Mouse (Mus musculus): Measurements from ENCODE around the gene Ahcy.
"Not testable (repeated sequence)": the region's sequence is repeated elsewhere in the genome, so short reads cannot be mapped to it uniquely, and the experiment has no call there.

Gene Ahcy

DNA sequence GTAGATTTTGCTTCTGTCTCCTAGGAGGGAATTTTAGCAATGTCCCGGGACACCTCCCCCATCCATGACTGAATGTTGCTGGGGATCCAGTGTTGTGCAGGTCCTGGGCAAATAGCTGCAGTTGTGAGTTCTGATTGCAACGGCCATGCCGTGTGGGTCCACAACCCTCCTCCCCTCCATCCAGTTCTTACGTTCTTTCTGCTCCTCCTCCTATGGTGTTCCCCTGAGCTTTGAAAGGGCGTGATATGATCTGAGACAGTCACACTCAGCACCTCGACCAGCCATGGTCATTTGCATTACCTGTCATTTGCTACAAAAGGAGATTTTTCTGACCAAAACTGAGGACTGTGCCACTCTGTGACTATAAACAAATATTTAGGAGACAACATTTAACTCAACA lies 1.4 kb upstream of the Ahcy start:
- ATAC-seq (ENCODE audit: insufficient number of reproducible peaks, low FRiP score, low TSS enrichment), result no peak

GRCm38 (mm10) chr2:155074766-155075330 lies 551 bp upstream of the Ahcy start:
- no peak for ATAC-seq (ENCODE audit: insufficient number of reproducible peaks, low FRiP score, low TSS enrichment)

- no peak for ATAC-seq (ENCODE audit: insufficient number of reproducible peaks, low FRiP score, low TSS enrichment)
Observed at GRCm38 (mm10) chr2:155073347-155073746, 950 bp downstream of the Ahcy start.

DNA sequence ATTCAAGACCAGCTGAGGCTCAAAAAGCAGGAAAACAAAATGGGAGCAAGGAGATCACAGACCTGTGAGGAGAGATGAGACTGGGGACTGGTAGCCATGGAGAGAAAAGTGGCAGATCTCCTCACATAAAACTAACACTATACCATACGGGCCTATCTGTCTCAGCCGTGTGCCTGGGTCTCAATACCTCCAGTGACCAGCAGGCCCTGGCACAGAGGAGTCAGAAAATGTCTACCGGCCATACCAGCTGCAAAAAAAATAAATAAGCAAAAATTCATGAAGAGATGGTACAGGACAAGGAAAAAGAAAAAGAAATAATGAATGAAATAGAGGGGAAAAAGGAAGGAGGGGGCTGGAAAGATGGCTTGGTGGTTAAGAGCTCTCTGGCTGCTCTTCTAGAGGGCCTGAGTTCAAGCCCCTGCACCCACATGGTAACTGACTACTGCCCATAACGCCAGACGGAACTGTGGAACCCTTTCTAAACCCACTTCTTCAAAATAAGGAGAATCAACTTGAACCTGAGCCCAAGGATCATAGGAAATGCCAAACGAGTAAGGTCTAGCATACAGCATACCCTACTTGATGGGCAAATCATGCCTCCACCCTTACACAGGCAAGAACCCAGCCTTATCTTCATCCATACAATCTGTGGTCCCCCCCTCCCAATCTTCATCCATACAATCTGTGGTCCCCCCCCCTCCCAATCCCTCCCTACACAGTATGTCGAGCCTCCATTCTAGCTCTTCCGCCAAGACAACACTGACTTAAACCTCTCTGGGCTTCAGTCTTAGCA lies 1.7 kb downstream of the Ahcy start:
- no peak for ATAC-seq (ENCODE audit: insufficient number of reproducible peaks, low FRiP score, low TSS enrichment)

DNA sequence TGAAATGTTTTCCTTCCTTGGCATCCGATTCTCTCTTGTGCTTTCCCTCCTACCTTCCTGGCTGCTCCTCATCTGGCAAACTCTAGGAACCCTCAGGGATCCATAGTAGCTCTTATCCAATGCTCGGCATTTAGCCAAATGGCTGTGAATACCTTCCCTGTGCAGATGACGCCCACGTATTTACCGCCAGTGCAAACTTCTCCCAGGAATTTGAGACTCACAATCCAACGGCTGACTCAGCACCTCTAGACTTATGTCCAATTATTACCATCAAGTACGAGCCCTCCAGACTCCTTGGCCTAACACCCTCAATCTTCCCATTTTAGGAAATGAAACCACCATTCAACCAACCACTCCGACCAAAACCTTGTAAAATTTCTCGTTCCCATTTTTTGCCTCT lies 3.3 kb downstream of the Ahcy start:
- no peak for ATAC-seq (ENCODE audit: insufficient number of reproducible peaks, low FRiP score, low TSS enrichment)

DNA sequence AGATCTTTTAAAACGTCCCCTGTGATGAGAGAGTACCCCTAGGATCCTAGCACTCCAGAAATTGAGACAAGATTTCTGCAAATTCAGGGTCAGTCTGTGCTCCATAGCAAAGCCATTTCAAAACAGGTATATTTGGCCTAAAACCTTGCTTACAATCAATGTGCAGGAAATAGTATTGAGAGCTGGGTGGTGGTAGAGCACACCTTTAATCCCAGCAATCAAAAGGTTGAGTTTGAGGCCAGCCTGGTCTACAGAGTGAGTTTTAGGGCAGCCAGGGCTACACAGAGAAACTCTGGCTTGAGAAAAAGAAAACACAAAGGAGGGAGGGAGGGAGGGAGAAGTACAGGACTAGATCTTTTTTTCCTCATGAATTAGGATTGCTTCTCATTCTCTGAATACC lies 16.9 kb downstream of the Ahcy start:
- no peak for ATAC-seq (ENCODE audit: insufficient number of reproducible peaks, low FRiP score, low TSS enrichment)

GRCm38 (mm10) chr2:155056076-155056578 lies 18.2 kb downstream of the Ahcy start:
- no peak for ATAC-seq (ENCODE audit: insufficient number of reproducible peaks, low FRiP score, low TSS enrichment)

GRCm38 (mm10) chr2:155054672-155055071 lies 19.6 kb downstream of the Ahcy start:
- ATAC-seq (ENCODE audit: insufficient number of reproducible peaks, low FRiP score, low TSS enrichment), result no peak

- ATAC-seq (ENCODE audit: insufficient number of reproducible peaks, low FRiP score, low TSS enrichment), result not testable (repeated sequence)
Observed at GRCm38 (mm10) chr2:155053512-155053911, 20.8 kb downstream of the Ahcy start.

DNA sequence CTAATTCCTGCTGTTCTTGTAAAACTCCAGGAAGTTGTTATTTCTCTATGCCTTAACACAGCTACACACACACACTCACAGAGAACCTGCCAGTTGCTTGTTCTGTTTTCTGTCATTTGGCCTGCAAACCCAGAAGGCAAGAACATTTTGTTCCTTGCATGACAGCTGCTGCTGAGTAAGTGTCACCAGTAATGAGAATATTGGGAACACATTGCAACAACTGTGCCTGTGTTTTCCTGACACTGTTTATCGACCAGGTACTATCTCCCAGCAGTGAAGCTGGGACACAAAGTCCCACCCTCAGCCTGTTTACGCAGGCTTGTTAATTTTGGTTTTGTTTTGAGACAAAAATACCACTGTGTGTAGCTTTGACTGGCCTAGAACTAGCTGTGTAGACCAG lies 21.6 kb downstream of the Ahcy start:
- no peak for ATAC-seq (ENCODE audit: insufficient number of reproducible peaks, low FRiP score, low TSS enrichment)

DNA sequence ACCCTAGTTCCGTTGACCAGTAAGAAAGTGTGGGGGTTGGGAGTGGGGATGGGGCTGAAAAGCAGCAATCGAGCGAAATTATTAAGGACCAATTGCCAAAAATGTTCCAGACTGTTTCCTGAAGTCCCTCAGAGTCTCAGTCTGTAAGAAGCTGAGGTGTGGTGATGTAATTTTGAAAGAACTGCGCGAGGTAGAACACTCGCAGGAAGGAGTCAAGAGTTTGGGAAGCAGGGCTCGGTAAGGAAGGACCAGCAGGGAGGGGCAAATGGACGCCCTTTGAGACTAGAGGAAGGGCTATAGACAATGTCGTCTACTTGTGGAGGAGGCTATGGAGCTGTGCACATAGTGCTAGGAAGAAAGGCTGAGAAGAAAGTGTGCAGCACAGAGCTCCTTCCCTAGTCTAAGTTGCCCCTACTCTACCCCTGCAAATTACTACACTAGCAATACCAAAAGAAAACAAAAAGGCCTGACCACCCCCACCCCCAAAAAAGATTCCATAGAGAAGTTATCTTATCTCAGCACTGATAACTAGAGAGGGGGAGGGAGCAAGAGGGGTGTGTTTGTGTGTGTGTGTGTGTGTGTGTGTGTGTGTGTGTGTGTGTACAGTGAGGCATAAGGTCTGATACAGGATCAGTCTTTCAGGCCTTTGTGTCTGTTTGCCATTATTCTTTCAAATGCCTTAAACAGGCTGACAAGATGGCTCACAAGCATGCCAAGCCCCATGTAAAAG lies 22.5 kb downstream of the Ahcy start:
- ATAC-seq (ENCODE audit: insufficient number of reproducible peaks, low FRiP score, low TSS enrichment), result no peak

DNA sequence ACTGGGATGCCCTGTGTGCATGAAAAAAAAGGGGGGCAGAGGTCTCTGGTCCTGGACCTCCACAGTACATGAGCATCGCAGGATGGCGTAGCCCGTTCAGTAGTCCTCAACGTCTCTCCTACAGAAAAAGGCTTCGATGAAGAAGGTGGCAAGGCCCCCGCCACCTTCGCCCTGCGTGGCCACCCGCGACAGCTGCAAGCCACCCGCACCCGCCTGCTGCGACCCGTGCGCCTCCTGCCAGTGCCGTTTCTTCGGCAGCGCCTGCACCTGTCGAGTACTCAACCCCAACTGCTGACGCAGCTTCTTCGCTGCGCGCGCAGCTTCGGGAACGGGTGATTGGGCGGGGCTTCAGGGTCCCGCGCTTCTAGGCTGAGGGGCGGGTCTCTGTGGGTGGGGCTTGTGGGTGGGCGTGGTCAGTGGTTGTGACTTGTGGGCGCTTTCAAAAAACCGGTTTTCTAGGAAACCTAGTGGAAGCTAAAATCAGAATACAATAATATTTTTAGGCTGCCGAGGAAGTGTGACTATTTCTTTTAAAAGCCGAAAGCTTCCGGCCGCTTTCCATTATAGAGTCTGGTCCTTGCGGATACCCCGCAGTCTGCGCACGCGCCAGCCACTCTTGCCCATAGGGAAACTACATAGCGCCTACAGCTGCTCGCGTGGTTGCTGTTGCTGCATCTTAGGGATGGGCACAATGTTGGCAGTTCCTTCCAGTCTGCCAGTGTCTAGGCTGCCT lies 23.6 kb downstream of the Ahcy start:
- peak; percentile 90 for ATAC-seq (ENCODE audit: insufficient number of reproducible peaks, low FRiP score, low TSS enrichment)

DNA sequence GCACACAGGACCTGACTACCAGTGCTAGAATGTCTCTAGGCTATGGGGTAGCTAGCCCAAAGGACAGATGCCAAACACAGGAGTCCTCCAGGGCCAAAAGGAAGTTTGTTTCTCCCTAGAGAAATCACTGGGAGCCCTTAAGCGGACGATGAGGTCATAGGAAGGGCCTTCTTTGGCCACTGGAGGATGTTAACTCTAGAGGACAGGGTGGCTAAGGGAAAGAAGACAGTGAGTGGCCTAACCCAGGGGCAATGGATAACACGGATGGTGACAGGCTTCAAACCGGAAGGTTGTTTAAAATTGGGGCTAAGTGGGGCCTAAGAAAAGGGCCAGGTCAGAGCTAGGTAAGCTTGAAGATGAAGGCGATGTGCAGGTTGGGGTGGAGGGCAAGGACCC lies 24.2 kb downstream of the Ahcy start:
- no peak; the same call in 1 of the 2 replicates for ATAC-seq (ENCODE audit: insufficient number of reproducible peaks, low FRiP score, low TSS enrichment)

DNA sequence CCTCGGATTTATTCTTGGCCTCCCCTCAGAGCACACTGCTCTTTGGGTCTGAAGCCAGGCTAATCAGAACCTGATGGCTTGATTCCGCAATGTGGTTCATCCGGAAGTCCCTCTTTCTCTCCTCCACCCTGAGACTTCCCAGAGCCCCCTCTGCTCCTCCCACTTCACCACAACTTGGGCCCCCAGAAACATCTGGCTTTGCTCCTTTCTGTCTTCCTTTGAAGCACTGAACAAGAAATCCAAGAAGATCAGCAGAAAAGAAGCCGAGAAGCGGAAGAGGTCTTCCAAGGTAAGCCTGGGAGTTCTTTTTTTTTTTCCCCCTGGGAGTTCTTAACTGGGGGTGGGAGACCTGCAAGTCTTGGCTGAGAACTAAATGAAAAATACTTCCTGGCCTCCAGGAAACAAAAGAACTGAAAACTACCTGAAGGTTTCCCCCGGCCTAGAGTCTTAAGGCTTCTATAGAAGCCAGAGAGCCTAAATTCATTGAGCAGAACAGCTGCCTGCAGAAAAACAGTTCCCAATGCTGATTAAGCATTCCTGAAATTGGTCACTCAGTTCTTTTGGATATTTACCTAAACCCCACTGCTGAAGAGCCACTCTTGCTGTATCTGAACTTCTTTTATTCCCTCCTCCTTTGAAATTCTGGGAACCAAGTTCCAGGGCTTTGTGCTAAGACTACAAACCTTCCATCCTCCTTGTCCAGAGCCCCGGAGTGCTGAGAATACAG lies 26.7 kb downstream of the Ahcy start:
- no peak for ATAC-seq (ENCODE audit: insufficient number of reproducible peaks, low FRiP score, low TSS enrichment)

GRCm38 (mm10) chr2:155046803-155047202 lies 27.5 kb downstream of the Ahcy start:
- no peak for ATAC-seq (ENCODE audit: insufficient number of reproducible peaks, low FRiP score, low TSS enrichment)

GRCm38 (mm10) chr2:155045075-155045474 lies 29.2 kb downstream of the Ahcy start:
- no peak for ATAC-seq (ENCODE audit: insufficient number of reproducible peaks, low FRiP score, low TSS enrichment)

DNA sequence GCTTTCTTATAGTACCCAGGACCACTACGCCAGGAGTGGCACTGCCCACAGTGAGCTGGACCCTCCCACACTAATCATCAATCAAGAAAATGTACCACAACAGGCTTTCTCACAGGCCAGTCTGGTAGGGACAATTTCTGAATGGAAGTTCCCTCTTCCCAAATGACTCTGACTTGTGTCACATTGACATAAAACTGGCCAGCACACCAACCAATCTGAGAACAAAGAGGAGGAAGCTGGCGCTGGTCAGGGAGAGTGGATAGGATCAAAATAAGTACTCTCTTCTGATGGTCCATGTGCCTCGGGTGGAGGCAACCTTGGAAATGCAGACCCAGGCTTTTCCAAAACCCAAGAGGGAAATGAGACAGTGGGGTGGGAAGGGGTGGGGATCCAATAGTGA lies 29.8 kb downstream of the Ahcy start:
- ATAC-seq (ENCODE audit: insufficient number of reproducible peaks, low FRiP score, low TSS enrichment), result no peak

GRCm38 (mm10) chr2:155039956-155040355 lies 34.3 kb downstream of the Ahcy start:
- ATAC-seq (ENCODE audit: insufficient number of reproducible peaks, low FRiP score, low TSS enrichment), result no peak

GRCm38 (mm10) chr2:155032938-155033710 lies 41.2 kb downstream of the Ahcy start:
- no peak for ATAC-seq (ENCODE audit: insufficient number of reproducible peaks, low FRiP score, low TSS enrichment)
